Mouse (Mus musculus): ENCODE measurements around the gene Actn4.

DNA sequence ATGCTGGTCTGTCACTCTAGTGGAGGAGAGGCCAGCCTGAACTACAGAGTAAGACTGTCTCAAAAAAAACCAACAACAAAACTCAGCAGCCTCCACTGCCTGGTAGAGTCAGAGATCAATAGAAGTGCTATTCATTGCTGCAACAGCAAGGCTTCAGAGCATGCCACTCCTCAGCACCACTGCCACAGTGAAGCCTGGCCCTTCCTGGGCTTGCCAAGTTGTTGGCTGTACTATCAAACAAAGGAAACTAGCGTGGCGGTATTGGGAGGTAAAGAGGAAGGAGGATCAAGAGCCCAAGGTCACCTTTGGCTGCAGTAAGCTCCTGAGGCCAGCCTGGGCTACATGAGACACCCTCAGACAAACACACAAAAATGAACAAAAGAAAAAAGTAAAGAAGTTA, 36.0 kb downstream of the Actn4 start:
- TF ChIP-seq CTCF (IDR thresholded peaks at IDR 0.05; ENCODE audit: borderline replicate concordance, control insufficient read depth, extremely low read depth, insufficient read depth, low read length, poor library complexity) = no peak
- no peak for TF ChIP-seq POLR2A (IDR thresholded peaks at IDR 0.05; ENCODE audit: control insufficient read depth, extremely low read depth, insufficient read depth, low read length, poor library complexity)
